Mouse (Mus musculus): Measurements from ENCODE around the gene Fndc3b.

GRCm38 (mm10) chr3:27506886-27507285 lies 204.2 kb downstream of the Fndc3b start:
- no peak for TF ChIP-seq GATA1 (IDR thresholded peaks at IDR 0.05; ENCODE audit: low read length)
- no peak for TF ChIP-seq TAL1 (IDR thresholded peaks at IDR 0.05; ENCODE audit: low read length)
